Mouse (Mus musculus) embryonic facial prominence, embryonic 10.5 days (tissue): Measurements from ENCODE around the gene Sympk. TPM values are rescaled to one million over a fixed set of nuclear protein-coding genes. Genes with fewer than 3 reads are reported as not detected.

Experiments
- DNase-seq: peaks from one replicate; pipeline ENCODE4 v3.0.0-alpha.2; 2017; ENCODE audit warnings: low spot score
- H3K27ac ChIP-seq: fragments of 300-500 bp; sonication (generic); replicated peaks from 2 replicates; pipeline ENCODE4 v1.5.1; 2016; ENCODE audit warnings: mild to moderate bottlenecking
- H3K27me3 ChIP-seq: fragments of 300-500 bp; sonication (generic); replicated peaks from 2 replicates; pipeline ENCODE4 v1.6.1; 2016; ENCODE audit warnings: low read depth, mild to moderate bottlenecking; ENCODE audit not compliant: poor library complexity, severe bottlenecking
- H3K36me3 ChIP-seq: fragments of 300-500 bp; sonication (generic); replicated peaks from 2 replicates; pipeline ENCODE4 v1.6.1; 2016; ENCODE audit warnings: mild to moderate bottlenecking, moderate library complexity
- H3K4me1 ChIP-seq: fragments of 300-500 bp; sonication (generic); 2 replicates; pipeline ENCODE4 v1.6.1; 2016
- H3K4me3 ChIP-seq: fragments of 300-500 bp; sonication (generic); 2 replicates; pipeline ENCODE4 v1.5.1; 2016; ENCODE audit warnings: mild to moderate bottlenecking, moderate library complexity
- H3K9me3 ChIP-seq: fragments of 300-500 bp; sonication (generic); 2 replicates; pipeline ENCODE4 v1.6.1; 2016; ENCODE audit warnings: mild to moderate bottlenecking
- WGBS: fragments of 180-500 bp; shearing (Covaris S2); methylation state at CpG from one replicate; pipeline ENCODE4 v1.1.7; 2016; 5-methylcytosine and 5-hydroxymethylcytosine counted together
- polyA plus RNA-seq: library from polyadenylated mRNA; unstranded; fragments of >200 nt; fragmentation: Nextera tagmentation; extraction: Ambion mirVana; gene quantifications from 2 replicates; pipeline ENCODE4 v1.2.1, GENCODE M21; 2016

The Sympk gene
- polyA plus RNA-seq, 1 experiment from 2014 or later: 43.4 TPM

DNA sequence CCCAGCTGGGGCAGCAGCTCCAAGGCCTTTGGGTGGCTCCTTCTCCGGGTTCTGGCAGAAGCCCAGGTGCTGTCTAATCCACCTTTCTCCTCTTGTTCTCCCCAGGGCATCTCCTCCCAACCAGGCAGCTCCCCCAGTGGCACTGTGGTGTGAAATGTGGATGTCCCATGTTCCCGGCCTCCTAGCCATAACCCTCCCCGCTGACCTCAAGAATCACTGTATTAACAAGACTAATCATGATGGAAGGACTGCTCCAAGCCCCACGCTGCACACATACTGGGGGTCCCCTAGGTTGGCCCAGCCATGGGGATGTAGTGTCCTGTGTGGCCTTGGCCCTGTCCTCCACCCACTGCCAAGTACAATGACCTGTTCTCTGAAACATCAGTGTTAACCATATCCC, 58.0 kb downstream of the Sympk start:
- Histone ChIP-seq H3K27ac (no peak overlapping the region), H3K27me3 (peaks cover 10% of the 10 kb centered on the region), H3K4me1 (peaks cover 66% of the 10 kb centered on the region), H3K4me3 (peak overlapping the region; percentile 3; the same call in 1 of the 2 replicates), H3K9me3 (no peaks in the 10 kb centered on the region), H3K36me3 (peaks cover 86% of the 10 kb centered on the region)
- WGBS: 83% methylated on average over 4 of the region's 4 CpGs
- no peak for DNase-seq

- H3K36me3 ChIP-seq: peaks cover 89% of the 10 kb centered on the region
- 65% methylated on average over 6 of the region's 6 CpGs for WGBS
- peaks cover 57% of the 10 kb centered on the region for H3K4me1 ChIP-seq
- no peaks in the 10 kb centered on the region for H3K9me3 ChIP-seq
- no peak for DNase-seq
- H3K27ac ChIP-seq: no peak overlapping the region
- H3K4me3 ChIP-seq: peak overlapping the region; percentile 36; the same call in 1 of the 2 replicates
- peaks cover 12% of the 10 kb centered on the region for H3K27me3 ChIP-seq
Observed at GRCm38 (mm10) chr7:19083096-19083495, 58.9 kb downstream of the Sympk start.

- no peak for DNase-seq
- Histone ChIP-seq H3K4me3 (peak within 1 kb of the TSS; percentile 36), H3K9me3 (no peaks in the 10 kb centered on the region), H3K27ac (no peak within 1 kb of the TSS; the same call in 1 of the 2 replicates), H3K4me1 (peaks cover 55% of the 10 kb centered on the region), H3K36me3 (peaks cover 89% of the 10 kb centered on the region), H3K27me3 (peaks cover 12% of the 10 kb centered on the region)
- WGBS: 57% methylated on average over 10 of the region's 10 CpGs
Observed at GRCm38 (mm10) chr7:19083701-19084100, 59.5 kb downstream of the Sympk start, which contains the start of gene Dmpk. Gene Dmpk (plus strand): TSS chr7:19083849.

GRCm38 (mm10) chr7:19084277-19084771, 60.1 kb downstream of the Sympk start:
- no peak for DNase-seq
- peaks cover 87% of the 10 kb centered on the region for H3K36me3 ChIP-seq
- peaks cover 55% of the 10 kb centered on the region for H3K4me1 ChIP-seq
- H3K27ac ChIP-seq: no peak overlapping the region
- H3K27me3 ChIP-seq: peaks cover 12% of the 10 kb centered on the region
- WGBS: 74% methylated on average over 6 of the region's 6 CpGs
- H3K9me3 ChIP-seq: no peaks in the 10 kb centered on the region
- peak overlapping the region; percentile 36 for H3K4me3 ChIP-seq

DNA sequence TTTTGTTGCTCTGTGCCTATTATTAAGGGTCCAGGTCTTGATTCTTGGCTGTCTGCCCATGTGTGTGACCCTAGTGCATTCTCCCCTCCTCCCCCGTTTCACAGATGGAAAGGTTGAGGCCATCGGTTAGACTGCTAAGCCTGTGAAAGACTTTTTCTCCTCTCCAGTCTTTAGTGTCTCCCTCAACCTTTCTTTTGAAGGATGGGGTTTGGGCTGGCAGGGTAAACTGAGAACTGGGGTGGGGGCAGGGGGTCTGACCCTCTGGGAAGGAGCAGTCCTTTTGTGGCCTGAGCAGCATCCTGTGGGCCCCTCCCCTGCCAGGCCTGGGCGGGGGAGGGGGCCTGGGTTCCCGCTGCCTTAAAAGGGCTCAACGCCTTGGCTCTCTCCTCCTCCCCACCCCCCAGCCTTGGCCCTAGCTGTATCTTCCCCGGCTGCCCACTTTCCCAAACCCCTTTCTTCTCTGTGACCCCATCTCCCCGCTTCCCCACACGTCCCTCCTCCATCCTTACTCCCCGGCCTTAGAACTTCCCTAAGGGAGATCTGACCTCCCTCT, 60.8 kb downstream of the Sympk start:
- no peak for DNase-seq
- WGBS: 20% methylated on average over 9 of the region's 9 CpGs
- Histone ChIP-seq H3K27me3 (peaks cover 14% of the 10 kb centered on the region), H3K27ac (peak overlapping the region; percentile 40; the same call in 1 of the 2 replicates), H3K4me3 (peak overlapping the region; percentile 36), H3K9me3 (no peaks in the 10 kb centered on the region), H3K4me1 (peaks cover 55% of the 10 kb centered on the region), H3K36me3 (peaks cover 87% of the 10 kb centered on the region)

- H3K27me3 ChIP-seq: peaks cover 19% of the 10 kb centered on the region
- peak overlapping the region; percentile 40; the same call in 1 of the 2 replicates for H3K27ac ChIP-seq
- H3K9me3 ChIP-seq: no peaks in the 10 kb centered on the region
- 10% methylated on average over 6 of the region's 6 CpGs for WGBS
- peaks cover 87% of the 10 kb centered on the region for H3K36me3 ChIP-seq
- peak overlapping the region; percentile 36 for H3K4me3 ChIP-seq
- no peak for DNase-seq
- peaks cover 55% of the 10 kb centered on the region for H3K4me1 ChIP-seq
Observed at GRCm38 (mm10) chr7:19085495-19085894, 61.3 kb downstream of the Sympk start.

DNA sequence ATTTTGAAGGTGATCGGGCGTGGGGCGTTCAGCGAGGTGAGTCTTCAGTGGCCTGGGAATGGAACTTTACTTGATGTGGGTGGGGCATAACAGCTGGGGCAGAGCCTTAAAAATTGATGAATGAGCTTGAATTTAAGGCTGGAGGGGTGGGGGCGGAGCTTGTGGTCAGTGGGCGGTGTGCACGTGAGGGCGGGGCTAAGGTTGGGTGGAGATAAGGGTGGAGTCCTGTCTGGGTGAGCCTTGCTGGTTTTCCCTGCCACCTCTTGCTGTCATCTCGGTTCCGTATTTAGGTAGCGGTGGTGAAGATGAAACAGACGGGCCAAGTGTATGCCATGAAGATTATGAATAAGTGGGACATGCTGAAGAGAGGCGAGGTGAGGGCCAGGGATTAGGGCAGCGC, 61.9 kb downstream of the Sympk start:
- peak overlapping the region; percentile 36 for H3K4me3 ChIP-seq
- no peaks in the 10 kb centered on the region for H3K9me3 ChIP-seq
- DNase-seq: peak; percentile 68
- peaks cover 24% of the 10 kb centered on the region for H3K27me3 ChIP-seq
- peaks cover 87% of the 10 kb centered on the region for H3K36me3 ChIP-seq
- H3K4me1 ChIP-seq: peaks cover 55% of the 10 kb centered on the region
- no peak overlapping the region for H3K27ac ChIP-seq
- WGBS: 7% methylated on average over 14 of the region's 14 CpGs

DNA sequence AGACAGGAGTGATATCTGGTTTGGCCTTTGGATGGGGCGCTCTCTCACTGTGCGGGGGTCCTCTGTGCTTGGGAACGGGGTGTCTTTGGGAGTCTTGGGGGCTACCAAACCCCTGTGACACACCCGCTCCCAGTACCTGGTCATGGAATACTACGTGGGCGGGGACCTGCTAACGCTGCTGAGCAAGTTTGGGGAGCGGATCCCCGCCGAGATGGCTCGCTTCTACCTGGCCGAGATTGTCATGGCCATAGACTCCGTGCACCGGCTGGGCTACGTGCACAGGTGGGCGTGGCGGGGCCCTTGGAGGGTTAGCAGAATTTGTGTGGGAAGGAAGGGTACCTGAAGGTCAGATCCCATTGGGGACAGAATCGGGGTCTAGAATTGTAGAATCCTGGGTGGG, 62.6 kb downstream of the Sympk start:
- H3K4me1 ChIP-seq: peaks cover 58% of the 10 kb centered on the region
- 58% methylated on average over 18 of the region's 18 CpGs for WGBS
- peaks cover 87% of the 10 kb centered on the region for H3K36me3 ChIP-seq

DNA sequence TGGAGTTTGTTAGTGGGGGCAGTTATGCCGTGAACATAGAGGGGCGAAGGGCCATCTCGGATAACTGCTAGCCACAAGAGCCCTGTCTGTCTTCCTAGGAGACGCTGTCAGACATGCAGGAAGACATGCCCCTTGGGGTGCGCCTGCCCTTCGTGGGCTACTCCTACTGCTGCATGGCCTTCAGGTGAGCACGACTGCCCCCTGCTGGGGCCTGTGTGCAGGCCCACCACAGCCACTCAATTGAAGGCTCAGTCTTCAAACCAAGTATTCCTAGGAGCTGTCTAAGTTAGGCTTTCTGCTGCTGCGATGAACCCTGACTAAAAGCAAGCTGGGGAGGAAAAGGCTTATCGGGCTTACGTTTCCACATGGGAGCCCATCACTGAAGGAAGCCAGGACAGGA, 64.6 kb downstream of the Sympk start:
- DNase-seq: peak; percentile 78
- Histone ChIP-seq H3K27me3 (peaks cover 40% of the 10 kb centered on the region), H3K36me3 (peaks cover 69% of the 10 kb centered on the region), H3K9me3 (no peaks in the 10 kb centered on the region), H3K4me1 (peaks cover 55% of the 10 kb centered on the region), H3K4me3 (0 out of 2 replicates have a peak overlapping the region, but pooled peaks have one; percentile 2), H3K27ac (no peak overlapping the region)
- 42% methylated on average over 10 of the region's 10 CpGs for WGBS

More for the DNA sequence above, 62.6 kb downstream of the Sympk start:
- Histone ChIP-seq H3K9me3 (no peaks in the 10 kb centered on the region), H3K4me3 (no peak overlapping the region), H3K27me3 (peaks cover 32% of the 10 kb centered on the region), H3K27ac (no peak overlapping the region)
- DNase-seq: no peak

DNA sequence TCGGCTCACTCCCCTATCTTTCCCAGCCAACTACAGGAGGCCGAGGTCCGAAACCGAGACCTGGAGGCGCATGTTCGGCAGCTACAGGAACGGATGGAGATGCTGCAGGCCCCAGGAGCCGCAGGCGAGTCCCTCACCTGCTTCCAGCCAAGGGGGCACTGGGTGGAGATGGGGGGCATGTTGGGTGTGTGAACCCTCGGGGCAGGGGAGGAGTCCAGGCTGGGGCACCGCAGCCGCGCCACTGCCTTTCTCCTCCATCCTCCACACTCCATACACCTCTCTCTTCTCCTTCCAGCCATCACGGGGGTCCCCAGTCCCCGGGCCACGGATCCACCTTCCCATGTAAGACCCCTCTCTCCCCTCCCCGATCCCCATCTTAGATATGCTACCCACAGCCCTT, 67.7 kb downstream of the Sympk start:
- WGBS: 20% methylated on average over 17 of the region's 17 CpGs

DNA sequence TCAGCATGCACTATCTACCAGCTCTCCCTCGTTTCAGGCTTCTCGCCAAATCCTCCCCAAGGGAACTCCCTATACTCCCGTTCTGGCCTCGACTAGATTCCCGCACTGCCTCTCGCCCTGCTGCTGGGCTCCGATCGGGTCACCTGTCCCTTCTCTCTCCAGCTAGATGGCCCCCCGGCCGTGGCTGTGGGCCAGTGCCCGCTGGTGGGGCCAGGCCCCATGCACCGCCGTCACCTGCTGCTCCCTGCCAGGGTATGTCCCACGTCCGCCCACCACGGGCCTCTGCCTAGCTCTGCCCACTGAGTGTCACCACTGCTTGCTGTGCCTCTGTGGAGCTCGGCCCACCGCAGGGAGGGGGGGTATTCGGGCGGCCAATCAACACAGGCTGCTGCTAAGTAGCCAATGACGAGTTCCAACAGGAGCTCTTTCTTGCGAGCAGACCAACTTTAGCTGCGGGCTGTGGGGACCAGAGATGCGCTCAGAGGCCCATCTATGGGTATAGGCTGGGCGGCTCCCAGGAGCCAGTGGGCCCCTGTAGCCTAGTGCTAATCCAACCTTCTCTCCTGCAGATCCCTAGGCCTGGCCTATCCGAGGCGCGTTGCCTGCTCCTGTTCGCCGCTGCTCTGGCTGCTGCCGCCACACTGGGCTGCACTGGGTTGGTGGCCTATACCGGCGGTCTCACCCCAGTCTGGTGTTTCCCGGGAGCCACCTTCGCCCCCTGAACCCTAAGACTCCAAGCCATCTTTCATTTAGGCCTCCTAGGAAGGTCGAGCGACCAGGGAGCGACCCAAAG, 68.4 kb downstream of the Sympk start:
- Histone ChIP-seq H3K9me3 (no peaks in the 10 kb centered on the region; the same call in 1 of the 2 replicates), H3K4me1 (peaks cover 52% of the 10 kb centered on the region), H3K36me3 (peaks cover 56% of the 10 kb centered on the region), H3K4me3 (peak overlapping the region; percentile 89), H3K27ac (peak overlapping the region; percentile 96), H3K27me3 (peaks cover 29% of the 10 kb centered on the region)
- 4% methylated on average over 38 of the region's 38 CpGs for WGBS
- DNase-seq: peak; percentile 90

More for the DNA sequence above, 67.7 kb downstream of the Sympk start:
- Histone ChIP-seq H3K4me3 (peak overlapping the region; percentile 89), H3K4me1 (peaks cover 46% of the 10 kb centered on the region), H3K36me3 (peaks cover 56% of the 10 kb centered on the region), H3K9me3 (no peaks in the 10 kb centered on the region; the same call in 1 of the 2 replicates), H3K27ac (no peak overlapping the region), H3K27me3 (peaks cover 33% of the 10 kb centered on the region)
- DNase-seq: no peak

- H3K9me3 ChIP-seq: no peaks in the 10 kb centered on the region; the same call in 1 of the 2 replicates
- H3K4me3 ChIP-seq: peak overlapping the region; percentile 89
- peaks cover 29% of the 10 kb centered on the region for H3K27me3 ChIP-seq
- peaks cover 56% of the 10 kb centered on the region for H3K36me3 ChIP-seq
- peaks cover 58% of the 10 kb centered on the region for H3K4me1 ChIP-seq
- H3K27ac ChIP-seq: peak overlapping the region; percentile 96
- DNase-seq: peak; percentile 91
- under 1% methylated on average over 15 of the region's 15 CpGs for WGBS
Observed at GRCm38 (mm10) chr7:19093174-19093521, 69.0 kb downstream of the Sympk start.
